8 mouse cellular contexts compared by ENCODE assay signal in the genomic region with DNA sequence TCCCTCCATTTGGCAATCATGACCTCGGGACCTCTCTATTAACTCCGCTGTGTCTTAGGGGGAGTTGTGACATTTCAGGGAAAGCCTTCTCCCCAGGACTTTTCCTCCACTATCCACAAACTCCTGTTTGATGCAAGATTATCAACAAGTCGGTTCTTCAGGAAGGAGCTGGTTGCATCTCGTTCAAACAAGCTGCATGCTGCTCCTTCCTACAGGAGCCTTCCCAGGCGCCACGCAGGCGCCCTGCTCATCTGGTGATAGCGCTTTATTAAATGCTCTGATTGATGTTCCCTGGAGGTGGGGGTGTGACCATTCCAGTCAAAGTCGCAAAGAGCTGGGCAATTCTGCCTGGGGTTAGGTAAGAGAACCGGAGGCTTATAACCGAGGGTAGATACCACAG. TPM values are rescaled to one million over a fixed set of nuclear protein-coding genes. Genes with fewer than 3 reads are reported as not detected.
A peak's percentile ranks its signal among the peaks of the same experiment; 100 is the strongest.
DNase-seq lines count a peak whose midpoint lies in the region; ATAC-seq and TF ChIP-seq lines count a peak whose summit lies in the region.

No protein-coding gene starts in this region.

- TF ChIP-seq CTCF in lung, postnatal 0 days (IDR thresholded peaks at IDR 0.05), result no peak

- peak overlapping the region; percentile 88; the same call in 1 of the 2 replicates for H3K4me2 ChIP-seq in lung, postnatal 0 days (replicated peaks; ENCODE audit: low read depth, low read length)
- peak overlapping the region; percentile 77 for H3K4me2 ChIP-seq in forebrain, embryonic 16.5 days (ENCODE audit: low read length)
- H3K4me2 ChIP-seq in limb, embryonic 15.5 days, result peak overlapping the region; percentile 94

- no peak overlapping the region for H3K4me3 ChIP-seq in lung, postnatal 0 days (ENCODE audit: low read depth, low read length)
- peak overlapping the region; percentile 68 for H3K4me3 ChIP-seq in forebrain, embryonic 16.5 days (replicated peaks; ENCODE audit: low read length)
- peak overlapping the region; percentile 74 for H3K4me3 ChIP-seq in limb, embryonic 15.5 days

- DNase-seq in lung, postnatal 0 days (ENCODE audit: low spot score), result no peak
- DNase-seq in lung, postnatal 10 days, result no peak
- DNase-seq in yolk sac, embryonic 10.5 days (ENCODE audit: low spot score), result peak; percentile 10
- no peak for DNase-seq in ovary, postnatal 36 days (ENCODE audit: low spot score)
- no peak for DNase-seq in thymus, postnatal 10 days (ENCODE audit: low spot score in 2 of 2)
- no peak for DNase-seq in thymus, postnatal 0 days (ENCODE audit: low spot score)

- no peak overlapping the region for H3K9ac ChIP-seq in lung, postnatal 0 days (replicated peaks; ENCODE audit: low read depth)
- no peak overlapping the region for H3K9ac ChIP-seq in forebrain, embryonic 16.5 days (replicated peaks; ENCODE audit: low read depth, low read length)
- H3K9ac ChIP-seq in limb, embryonic 15.5 days, result peak overlapping the region; percentile 64; the same call in 1 of the 2 replicates

- no peak for TF ChIP-seq EP300 in lung, postnatal 0 days (IDR thresholded peaks at IDR 0.05)

- 9% methylated on average over 11 of the region's 11 CpGs for WGBS in lung, postnatal 0 days
- 12% methylated on average over 11 of the region's 11 CpGs for WGBS in forebrain, embryonic 16.5 days
- 9% methylated on average over 11 of the region's 11 CpGs for WGBS in limb, embryonic 15.5 days

- no peak for ATAC-seq in lung, postnatal 0 days
- no peak for ATAC-seq in forebrain, embryonic 16.5 days
- ATAC-seq in limb, embryonic 15.5 days (ENCODE audit: insufficient number of reproducible peaks, low FRiP score, low TSS enrichment, low read depth), result no peak

- H3K27me3 ChIP-seq in lung, postnatal 0 days (replicated peaks; ENCODE audit: insufficient read depth, low read length), result peaks cover 20% of the 10 kb centered on the region
- peaks cover 13% of the 10 kb centered on the region for H3K27me3 ChIP-seq in forebrain, embryonic 16.5 days (replicated peaks; ENCODE audit: control insufficient read depth, insufficient read depth, low read length)
- peaks cover 41% of the 10 kb centered on the region for H3K27me3 ChIP-seq in limb, embryonic 15.5 days

- H3K9me3 ChIP-seq in lung, postnatal 0 days (ENCODE audit: low read length), result no peaks in the 10 kb centered on the region
- no peaks in the 10 kb centered on the region for H3K9me3 ChIP-seq in forebrain, embryonic 16.5 days (ENCODE audit: control insufficient read depth, low read length)
- H3K9me3 ChIP-seq in limb, embryonic 15.5 days, result no peaks in the 10 kb centered on the region

- no peaks in the 10 kb centered on the region for H3K36me3 ChIP-seq in lung, postnatal 0 days (ENCODE audit: insufficient read depth, low read length)
- no peaks in the 10 kb centered on the region for H3K36me3 ChIP-seq in forebrain, embryonic 16.5 days (ENCODE audit: control insufficient read depth, insufficient read depth)
- H3K36me3 ChIP-seq in limb, embryonic 15.5 days, result no peaks in the 10 kb centered on the region

- H3K27ac ChIP-seq in lung, postnatal 0 days (ENCODE audit: low read length), result no peak overlapping the region
- H3K27ac ChIP-seq in forebrain, embryonic 16.5 days (ENCODE audit: low read length), result no peak overlapping the region
- no peak overlapping the region for H3K27ac ChIP-seq in limb, embryonic 15.5 days

- H3K4me1 ChIP-seq in lung, postnatal 0 days (ENCODE audit: insufficient read depth, low read depth, low read length), result no peaks in the 10 kb centered on the region
- H3K4me1 ChIP-seq in forebrain, embryonic 16.5 days (replicated peaks; ENCODE audit: control insufficient read depth, insufficient read depth, low read length), result peaks cover 7% of the 10 kb centered on the region
- peaks cover 13% of the 10 kb centered on the region for H3K4me1 ChIP-seq in limb, embryonic 15.5 days

RNA-seq across cellular contexts. Expression of a gene that starts 1.1 kb away (rescaled TPM):
- polyA plus RNA-seq in lung, postnatal 0 days (2015; fragmentation: Nextera tagmentation; extraction: Ambion mirVana), result 0.13 TPM in 1 of 2 replicates, not detected in the other
- polyA plus RNA-seq in forebrain, embryonic 16.5 days (2015; fragmentation: Nextera tagmentation; extraction: Ambion mirVana), result 0.25 TPM in 1 of 2 replicates, not detected in the other
- 0.22 and 0.40 TPM in 2 replicates for polyA plus RNA-seq in limb, embryonic 15.5 days (2015; fragmentation: Nextera tagmentation; extraction: Ambion mirVana)
- polyA plus RNA-seq in thymus, postnatal 0 days (2015; fragmentation: Nextera tagmentation; extraction: Ambion mirVana), result not detected in 2 replicates
